12 mouse cellular contexts compared by ENCODE assay signal in the genomic region with DNA sequence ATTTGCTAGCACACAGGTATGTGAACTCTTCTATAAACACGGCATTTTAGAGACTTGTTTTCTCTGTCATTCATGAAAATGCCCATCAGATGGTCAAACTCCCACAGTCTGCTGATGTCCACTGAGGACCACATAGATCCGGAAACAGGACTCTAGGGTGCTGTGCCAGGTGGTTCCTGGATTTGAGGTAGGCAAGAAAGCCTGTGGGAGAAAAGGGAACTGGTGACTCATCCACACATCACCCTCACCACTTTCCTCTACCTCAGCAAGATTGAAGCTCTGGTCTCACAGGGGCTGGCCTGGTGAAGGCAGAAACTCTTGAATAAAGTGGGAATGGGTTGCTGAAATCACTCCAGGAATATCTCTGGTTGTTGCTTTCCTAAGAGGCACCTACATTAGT.
"Had no signal": no experiment of that assay in that cellular context is flagged by ENCODE, and none has a peak within 500 bp of the region (broad histone marks: within the 10 kb centered on the region; RNA-seq: fewer than 3 reads in every experiment).

No protein-coding gene starts in this region.

- DNase-seq: kidney, adult 2 months; kidney, postnatal 25 days; liver, embryonic 13.5 days; lung, adult 2 months; lung, postnatal 14 days; retina, postnatal 1 day; right cerebral cortex, postnatal 25 days; spleen, adult 18-20 months; thymus, adult 18-20 months; thymus, postnatal 36 days had no signal

- ATAC-seq: midbrain, embryonic 13.5 days; midbrain, embryonic 16.5 days had no signal
